Mouse (Mus musculus): Measurements from ENCODE around the gene Gm6760. TPM values are rescaled to one million over a fixed set of nuclear protein-coding genes. Genes with fewer than 3 reads are reported as not detected.

The Gm6760 gene
- polyA plus RNA-seq (2012; ENCODE audit: low replicate concordance): not detected in 2 replicates

DNA sequence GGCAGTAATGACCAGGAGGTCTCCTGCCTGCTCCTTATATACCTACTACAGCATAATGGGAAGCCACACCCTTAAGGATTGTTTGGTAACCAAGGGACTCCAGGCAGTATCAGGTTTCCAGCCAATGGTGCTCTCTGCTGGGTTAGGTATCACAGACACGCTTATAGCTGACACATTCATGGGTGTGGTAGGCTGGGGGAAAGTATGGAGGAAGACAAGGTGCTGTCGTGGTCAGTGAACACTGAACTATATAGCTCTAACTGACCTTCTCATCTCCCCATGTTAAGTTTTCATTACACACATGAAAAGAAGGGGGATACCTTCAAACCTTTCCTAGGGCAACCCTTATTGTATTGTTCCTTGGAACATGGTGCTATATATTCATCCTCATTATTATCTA is at the start of gene Gm6760:
Gm6760 (minus strand) TSS at position 101 of the 400 bp plus-strand sequence.

DNA sequence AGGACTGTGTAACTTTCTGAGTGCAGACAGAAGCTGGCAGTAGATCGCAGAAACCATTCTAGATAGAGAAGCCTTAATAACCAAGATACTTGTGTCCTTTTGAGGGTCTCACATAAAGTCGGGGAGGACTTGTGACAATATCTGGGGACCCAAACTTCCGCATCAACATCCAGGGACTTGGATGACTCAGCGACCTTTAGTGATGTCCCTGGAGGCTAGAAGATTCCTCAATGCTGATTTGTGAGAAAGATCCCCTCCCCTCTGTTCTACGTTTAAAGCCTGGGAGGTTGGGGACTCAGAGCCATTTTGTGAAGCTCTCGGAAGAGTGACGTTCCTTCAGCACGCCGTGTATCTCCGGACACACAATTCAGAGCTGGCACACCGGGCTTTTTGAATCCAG is 21.2 kb upstream of the Gm6760 start, which contains the start of gene 3830417A13Rik:
3830417A13Rik (plus strand) TSS at position 301 of the 400 bp plus-strand sequence.

Other genes with a start within 250 kb of the Gm6760 start
- gene 3830417A13Rik, start 21.4 kb upstream of the Gm6760 start, polyA plus RNA-seq (2012; ENCODE audit: low replicate concordance): not detected in 2 replicates
- gene Slitrk4, start 124.8 kb upstream of the Gm6760 start, polyA plus RNA-seq (2012; ENCODE audit: low replicate concordance): not detected in 2 replicates